Mouse (Mus musculus): ENCODE measurements around the gene Clic1.
"Not testable (repeated sequence)": the region's sequence is repeated elsewhere in the genome, so short reads cannot be mapped to it uniquely, and the experiment has no call there.

Clic1 gene

DNA sequence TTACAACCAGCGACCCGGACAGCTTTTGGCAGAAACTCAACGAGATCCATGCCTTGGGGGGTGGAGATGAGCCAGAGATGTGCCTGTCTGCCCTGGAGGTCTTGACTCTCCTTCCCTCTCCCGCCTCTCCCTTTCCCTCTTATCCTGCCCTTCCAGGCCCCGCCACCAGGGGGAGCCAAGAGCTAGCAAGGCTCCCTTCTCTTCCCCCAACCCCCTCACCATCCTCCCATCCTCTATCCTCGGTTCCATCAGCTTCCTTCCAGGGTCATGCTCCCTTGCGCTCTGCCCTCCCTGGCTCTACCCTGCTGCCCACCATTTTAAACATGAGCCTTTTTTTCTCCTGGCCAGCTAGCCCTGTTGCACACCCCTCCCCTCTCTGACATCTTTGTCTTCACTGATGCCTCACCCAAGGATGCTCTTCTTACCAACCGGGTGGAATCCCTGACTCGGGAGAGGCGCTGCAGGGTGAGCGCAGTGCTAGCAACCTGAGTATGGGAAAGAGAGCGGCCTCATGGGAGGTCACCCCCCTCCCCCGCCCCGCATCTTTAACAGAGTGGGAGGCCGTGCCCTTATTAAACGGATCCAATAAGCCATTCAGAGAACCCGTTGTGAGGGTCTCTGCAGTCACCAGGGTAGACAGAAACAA lies 28.5 kb upstream of the Clic1 start:
- DNase-seq (ENCODE audit: extremely low spot score) = peak; percentile 92

DNA sequence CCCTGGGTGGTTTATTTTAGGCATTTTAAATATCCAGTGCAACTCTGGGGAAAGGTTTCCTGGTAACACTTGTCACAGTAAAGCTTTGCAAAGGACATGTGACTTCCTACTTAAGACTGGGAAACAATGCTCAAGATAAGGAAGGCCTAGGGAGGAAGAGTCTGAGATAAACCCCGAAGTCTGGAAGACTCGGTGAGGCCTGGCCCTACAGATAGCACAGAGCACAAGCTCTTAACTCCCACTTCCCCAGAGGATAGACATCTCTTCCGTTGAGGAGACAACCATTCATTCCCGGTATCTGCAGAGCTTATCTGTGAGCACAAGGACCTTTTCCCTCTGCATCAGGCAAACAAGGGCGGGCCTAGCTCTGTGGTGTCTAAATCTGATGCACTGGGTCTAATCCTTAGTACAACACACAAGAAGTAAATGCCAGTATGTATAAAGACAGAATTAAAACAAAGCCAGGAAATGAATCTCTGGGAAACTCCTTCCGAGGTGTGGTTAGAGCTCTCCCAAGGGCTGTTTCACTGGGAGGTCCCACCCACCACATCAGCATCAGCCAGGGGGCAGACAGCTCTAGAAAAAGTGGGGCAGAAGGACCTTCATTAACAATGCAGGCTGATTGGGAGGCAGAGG lies 27.8 kb upstream of the Clic1 start:
- DNase-seq (ENCODE audit: extremely low spot score) = no peak

DNA sequence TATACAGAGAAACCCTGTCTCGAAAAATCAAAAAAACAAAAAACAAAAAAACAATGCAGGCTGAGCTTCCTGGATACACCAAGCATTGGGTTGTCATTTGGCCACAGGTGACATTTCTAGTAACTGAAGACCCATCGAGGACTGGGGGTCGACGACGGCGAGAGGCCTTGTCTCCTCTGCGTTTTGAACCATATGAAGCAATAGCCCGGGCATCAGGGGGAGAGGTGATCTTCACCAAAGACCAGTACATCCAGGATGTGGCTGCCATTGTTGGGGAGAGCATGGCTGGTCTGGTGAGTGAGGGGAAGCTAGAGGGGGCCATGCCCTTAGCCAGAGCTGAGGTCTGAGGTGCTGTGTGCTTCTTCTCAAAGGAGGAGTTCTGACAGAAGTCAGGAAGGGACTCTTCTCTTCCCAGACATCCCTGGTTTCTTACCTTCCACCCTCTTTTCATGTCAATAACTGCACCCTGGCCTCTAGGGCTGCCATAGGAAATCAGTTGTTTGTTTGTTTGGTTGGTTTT lies 27.2 kb upstream of the Clic1 start:
- no peak for DNase-seq (ENCODE audit: extremely low spot score)

DNA sequence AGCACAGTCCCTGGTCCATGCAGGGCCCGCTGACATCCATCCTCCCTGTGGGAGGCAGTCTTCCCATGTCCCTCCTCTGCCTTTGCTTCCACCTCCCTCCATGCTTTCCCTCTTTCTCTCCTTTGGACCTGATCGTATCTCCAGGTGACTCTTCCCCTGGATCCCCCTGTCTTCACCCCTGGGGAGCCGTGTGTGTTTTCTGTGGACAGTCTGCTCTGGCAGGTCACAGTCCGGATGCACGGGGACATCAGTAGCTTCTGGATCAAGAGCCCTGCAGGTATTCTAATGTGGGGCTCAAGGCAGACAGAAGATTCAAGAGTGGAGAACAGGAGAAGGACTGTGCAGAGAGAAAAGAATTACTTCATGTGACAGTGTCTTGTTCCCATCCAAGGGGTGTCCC lies 26.5 kb upstream of the Clic1 start:
- no peak for DNase-seq (ENCODE audit: extremely low spot score)

DNA sequence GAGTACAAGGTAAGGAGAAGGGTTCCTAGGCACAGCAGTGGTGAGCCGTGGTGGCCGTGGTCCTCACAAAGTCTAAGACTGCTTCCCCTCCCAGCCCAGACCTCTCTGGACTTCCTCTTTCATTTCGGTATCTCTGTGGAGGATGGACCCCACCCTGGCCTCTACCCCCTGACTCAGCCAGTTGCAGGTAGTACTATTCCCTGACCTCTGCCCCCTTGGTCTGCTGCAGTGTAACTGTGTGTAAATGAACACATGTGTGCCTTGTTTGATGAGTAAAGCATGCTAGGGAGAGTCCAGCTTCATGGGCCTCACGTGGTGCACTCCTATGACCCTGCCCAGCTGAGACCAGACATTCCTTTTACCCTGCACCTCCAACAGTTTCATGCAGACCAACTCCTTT lies 26.0 kb upstream of the Clic1 start:
- no peak for DNase-seq (ENCODE audit: extremely low spot score)

DNA sequence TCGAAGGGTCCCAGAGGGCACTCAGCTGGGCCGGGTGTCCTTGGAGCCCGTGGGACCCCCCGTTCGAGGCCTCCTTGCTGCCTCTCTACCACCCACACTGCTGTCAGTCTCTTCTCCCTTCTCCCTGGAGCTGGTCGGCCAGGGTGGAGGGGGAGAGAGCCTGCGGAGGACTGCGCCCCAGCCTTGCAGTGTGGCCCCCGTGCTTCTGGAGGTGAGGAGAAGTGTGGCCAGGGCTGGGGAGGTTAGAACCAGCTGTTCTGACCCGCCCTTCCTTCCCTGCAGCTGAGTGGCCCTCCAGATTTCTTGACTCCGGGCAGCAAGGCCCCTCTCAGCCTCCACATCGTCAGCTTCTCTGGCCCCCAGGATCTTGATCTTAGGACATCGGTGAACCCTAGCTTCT lies 25.5 kb upstream of the Clic1 start:
- DNase-seq (ENCODE audit: extremely low spot score) = no peak

DNA sequence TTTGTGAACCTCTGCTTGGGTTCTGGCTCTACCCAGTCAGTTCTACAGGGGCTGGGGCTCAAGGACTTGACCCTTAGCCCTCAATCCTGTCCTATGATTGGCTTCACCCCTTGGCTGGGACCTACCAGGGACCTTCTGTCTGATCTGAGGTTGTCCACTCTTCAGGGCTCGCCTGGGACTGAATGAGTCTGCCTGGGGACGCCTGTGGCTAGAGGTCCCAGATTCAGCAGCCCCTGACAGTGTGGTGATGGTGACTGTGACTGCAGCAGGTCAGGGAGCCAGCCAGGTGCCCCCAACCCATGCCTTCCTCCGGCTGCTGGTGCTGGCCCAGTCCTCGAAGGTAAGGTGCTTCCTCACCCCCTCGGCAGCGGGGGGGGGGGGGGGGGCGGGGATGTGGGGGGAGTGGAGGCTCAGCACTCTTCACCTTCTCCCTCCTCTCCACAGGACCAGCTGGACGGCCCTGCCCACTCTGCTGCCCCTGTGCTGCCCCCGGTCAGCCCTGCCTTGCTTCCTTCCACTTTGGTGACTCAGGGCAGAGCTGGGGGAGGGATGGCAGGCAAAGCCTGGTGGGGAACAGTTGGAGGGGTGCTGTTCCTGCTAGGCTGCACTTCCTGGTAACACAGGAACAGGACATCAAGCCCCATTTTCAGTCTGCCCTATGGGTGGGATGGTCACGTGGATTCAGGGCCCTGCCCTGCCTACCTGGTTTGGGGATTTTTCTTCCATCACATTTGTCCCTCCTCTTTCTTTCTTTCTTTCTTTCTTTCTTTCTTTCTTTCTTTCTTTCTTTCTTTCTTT lies 24.9 kb upstream of the Clic1 start:
- DNase-seq (ENCODE audit: extremely low spot score) = no peak

DNA sequence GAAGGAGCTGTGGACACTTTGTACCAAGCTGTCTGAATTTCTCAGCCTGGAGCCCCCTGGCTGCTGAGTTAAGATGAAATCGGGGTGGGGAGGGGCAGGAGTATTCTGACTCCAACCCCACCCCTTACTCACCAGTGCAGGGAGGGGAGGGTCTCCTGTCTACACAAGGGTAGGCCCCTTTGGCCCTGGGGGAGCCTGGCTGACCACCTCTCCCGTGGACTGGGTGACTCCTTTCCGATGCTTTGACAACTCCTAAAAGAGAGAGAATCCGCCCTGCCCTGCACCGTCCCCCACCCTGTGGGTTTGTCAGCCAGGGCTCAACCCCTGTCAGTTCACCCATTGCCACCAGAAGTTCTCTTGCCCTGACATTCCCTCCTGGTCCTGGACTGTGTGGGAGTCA lies 23.6 kb upstream of the Clic1 start:
- no peak for DNase-seq (ENCODE audit: extremely low spot score)

DNA sequence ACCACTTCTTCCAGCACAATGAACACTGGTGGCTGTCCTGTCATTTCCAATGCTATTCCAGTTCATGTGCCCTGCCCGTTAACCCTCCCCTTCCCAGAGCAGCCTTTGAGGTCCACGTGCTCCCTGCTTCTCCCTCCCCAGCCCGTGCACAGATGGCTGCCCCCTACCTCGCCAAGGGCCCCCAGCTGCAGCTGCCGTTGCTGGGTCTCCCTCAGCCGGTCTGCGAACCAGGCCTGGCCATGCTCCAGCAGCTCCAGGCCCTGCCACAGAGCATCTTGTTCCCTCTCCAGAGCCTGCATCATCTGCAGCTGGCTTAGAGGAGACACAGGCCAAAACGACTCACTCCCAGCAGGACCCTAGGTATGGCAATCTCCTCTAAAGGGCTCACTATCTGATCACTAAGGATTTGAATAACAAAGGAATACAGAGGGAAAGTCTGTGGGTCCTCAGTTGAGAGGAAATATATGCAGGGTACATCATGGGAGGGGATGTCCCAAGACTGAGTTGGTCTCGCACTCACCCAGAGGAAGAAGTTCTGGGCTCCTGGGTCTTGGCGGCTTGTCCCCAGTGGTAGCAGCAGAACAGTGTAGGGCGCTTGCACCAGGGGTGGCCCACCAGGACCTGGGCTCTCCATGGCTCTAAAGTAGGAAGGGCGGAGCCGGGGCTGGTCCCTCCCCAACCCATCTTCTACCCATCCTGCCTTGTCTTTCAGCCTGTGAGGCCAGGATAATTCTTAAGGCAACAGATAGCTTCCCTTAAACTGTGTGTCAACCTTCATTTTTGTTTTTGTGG lies 22.3 kb upstream of the Clic1 start, which contains the start of gene Sapcd1:
Gene Sapcd1, minus strand, starts transcription at position 740 of the 792 bp plus-strand sequence.
- DNase-seq (ENCODE audit: extremely low spot score) = no peak

DNA sequence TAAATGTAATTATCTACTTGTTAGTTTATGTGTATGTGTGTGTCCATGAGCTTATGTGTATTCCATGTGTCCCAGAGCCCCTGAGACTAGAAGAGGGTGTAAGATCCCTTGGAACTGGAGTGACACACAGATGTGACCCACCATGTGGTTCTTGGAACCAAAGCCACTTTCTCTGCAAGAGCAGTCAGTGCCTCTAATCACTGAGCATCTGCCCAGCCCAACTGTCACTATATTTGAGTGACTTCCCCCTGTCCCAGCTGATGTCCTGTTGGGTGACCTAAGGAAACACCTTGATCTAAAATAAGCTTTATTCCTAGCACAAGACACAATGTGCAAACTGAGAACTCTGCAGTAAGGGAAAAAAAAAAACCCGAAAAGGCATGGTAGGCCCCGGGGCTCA lies 21.5 kb upstream of the Clic1 start:
- no peak for DNase-seq (ENCODE audit: extremely low spot score)

DNA sequence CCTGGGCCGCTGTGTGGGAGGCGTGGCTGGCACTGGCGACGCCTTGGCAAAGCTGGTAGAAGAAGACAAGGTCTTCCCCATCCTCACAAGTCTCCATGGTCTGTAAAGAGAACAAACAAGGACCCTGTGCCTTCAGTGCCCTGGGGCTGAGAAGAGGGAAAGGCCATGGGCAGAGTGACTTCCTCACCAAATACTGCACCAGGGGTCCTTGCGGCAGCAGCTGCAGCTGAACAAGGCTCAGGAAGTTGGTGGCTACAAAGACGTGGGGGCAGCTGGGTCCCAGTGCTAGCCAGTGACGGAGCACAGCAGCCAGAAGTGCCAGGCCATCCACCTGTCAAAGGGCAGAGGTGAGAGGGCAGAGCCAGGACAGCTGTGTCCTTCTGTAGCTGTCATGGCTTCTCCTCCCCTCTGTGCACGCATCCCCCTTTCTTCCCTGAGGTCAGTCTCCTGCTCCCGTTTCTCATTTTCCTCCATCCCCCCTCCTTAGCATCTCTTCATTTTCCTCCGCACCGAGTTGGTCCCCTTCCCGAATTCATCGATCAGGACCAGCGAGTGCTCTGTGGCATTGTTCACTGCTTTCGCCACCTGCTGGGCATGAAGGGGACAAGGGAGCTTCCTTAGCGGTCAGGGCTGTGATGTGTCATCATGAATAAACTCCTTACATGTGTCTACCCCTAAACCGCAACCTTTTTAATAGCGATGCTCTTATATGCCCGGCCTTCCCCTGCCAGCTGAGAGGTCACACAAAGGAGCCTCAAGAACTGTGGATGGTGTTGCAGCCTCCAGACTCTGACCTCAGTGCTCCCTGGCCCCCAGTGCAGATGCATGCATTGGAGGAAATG lies 19.9 kb upstream of the Clic1 start:
- DNase-seq (ENCODE audit: extremely low spot score) = no peak

DNA sequence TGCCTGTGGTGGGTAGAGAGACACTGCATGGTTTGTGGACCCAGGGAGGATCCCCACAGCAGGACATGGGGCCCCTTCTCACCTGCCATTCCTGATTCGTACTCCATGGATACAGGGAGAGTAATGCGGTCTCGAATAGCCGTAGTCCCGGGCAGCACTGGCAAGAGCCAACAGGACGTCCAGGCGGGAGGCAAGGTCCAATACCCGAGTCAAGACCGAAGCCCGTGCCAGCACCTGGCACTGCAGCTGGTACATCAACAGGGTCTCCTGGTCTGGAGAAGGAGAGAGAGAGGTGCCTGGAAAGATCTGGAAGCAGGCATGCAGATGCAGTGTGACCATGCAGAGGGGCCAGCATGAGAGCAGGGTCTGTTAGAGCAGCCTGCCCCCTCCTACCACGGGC lies 18.5 kb upstream of the Clic1 start:
- no peak for DNase-seq (ENCODE audit: extremely low spot score)

DNA sequence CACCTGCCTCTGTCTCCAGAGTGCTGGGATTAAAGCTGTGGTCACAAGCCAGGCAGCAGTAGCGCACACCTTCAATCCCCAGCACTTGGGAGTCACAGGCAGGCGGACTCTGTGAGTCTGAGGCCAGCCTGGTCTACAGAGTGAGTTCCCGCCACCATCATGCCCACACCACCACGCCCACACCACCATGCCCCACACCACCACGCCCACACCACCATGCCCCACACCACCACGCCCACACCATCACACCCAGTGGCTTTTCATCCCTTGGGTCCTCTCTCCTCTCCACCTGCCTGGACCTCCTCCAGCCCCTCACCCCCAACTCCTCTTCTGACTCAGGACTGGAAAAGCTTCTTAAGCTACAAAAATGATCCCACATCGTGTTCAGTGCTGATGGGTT lies 17.9 kb upstream of the Clic1 start:
- DNase-seq (ENCODE audit: extremely low spot score) = no peak

DNA sequence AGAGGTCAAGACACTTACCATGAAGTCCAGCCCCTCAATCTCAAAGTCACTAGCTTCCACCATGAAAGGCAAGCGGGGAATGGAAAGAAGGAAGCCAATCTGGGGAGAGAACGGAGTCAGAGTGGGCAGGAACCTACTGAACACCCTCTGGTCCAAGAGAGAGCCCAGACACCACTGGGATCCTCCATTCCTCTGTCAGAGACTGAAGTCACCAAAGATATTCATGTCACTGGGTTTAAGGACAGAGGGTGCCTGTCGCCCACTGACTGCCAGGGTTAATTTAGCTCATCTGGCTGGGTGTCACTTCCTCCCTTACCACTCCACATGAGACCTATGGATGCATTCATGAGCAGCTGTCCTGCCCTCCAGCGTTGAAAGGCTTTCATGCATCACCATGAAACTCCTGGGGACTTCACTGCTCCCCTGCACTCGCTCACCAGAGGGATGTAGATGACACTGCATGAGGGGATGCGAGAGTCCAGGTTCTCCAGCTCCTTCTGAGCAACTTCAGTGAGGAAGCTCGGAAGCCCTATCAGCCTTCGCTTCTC lies 17.4 kb upstream of the Clic1 start:
- DNase-seq (ENCODE audit: extremely low spot score) = no peak

DNA sequence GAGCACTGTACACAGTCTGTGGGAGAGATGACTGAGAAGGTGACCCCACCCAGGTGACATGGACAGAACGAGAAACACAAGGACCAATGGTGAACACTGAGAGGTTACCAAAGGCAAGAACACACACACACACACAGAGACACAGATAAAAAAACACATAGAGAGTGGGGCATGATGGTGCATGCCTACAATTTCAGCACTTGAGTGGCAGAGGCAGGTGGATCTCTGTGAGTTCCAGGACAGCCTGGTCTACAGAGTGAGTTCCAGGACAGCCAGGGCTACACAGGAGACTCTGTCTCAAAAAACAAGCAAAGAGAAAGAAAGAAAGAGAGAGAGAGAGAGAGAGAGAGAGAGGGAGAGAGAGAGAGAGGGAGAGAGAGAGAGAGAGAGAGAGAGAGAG lies 16.1 kb upstream of the Clic1 start:
- not testable (repeated sequence) for DNase-seq (ENCODE audit: extremely low spot score)

DNA sequence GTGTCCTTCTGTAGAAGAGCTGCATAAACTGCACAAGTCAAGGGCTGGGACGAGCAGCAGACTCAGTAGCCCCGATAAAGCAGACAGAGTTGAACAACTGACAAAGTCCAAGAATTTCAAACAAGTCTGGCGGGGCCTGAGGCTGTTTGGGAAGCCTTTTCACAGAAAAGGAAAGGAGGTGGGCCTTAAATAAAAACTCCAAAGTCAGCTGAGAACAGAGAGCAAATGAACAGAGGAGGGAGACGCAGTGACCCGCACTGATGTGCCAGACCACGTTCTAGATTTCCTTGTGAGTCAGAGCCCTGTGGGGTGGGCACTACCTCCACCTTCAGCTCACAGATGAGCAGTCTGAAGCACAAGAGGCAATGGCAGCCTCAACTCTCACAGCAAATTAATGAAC lies 14.9 kb upstream of the Clic1 start:
- DNase-seq (ENCODE audit: extremely low spot score) = no peak

DNA sequence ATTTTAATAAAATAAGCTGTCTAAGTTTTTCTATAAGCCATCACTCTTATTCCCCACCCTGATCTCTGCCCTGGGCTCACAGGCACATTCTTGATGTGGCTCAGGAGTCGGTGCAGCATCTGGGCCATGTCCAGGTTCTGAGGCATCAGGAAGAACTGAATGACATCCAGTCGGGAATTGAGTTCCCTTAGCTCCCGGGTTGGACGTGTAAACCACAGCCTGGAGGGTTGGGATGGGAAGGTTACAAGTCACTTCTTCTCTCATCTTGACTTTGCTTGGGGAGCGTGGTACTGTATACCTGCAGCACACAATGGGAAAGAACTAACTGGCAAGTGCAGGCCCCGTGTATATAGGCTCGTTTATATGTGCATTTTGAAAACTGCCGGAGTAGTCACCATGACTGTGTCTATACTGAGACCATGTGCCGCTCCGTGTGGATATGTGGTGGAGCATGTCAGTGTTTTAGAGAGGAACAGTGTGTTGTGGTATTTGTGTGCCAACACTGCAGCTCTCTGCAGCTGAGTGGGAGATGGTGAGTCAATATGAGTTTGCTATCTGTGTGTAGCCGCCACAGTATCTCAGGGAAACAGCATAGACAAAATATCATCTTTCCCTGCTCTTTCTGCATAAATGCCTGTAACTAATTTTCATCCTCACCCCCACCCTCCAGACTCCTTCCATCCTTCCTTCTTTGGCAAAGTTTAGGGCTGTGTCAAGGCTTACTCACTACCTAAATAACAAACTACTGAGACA lies 10.5 kb upstream of the Clic1 start:
- DNase-seq (ENCODE audit: extremely low spot score) = no peak

DNA sequence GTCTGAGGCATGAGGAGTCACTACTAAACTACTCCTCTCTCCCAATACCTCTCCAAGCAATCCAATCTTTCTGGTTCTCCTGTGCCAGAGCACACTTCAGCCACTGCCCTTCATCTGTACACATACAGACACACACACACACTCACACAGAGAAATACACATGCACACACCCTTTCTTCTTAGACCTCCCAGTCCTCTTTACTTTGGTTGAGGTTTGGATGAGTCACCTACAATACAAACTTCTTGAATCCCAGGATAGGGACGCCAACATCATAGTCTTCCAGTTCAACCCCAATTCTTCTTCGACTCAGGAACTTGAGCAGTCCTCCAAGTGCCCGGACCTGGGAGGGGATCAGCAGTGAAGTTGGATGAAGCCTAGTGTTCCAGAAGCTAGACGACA lies 6.0 kb upstream of the Clic1 start:
- DNase-seq (ENCODE audit: extremely low spot score) = no peak

DNA sequence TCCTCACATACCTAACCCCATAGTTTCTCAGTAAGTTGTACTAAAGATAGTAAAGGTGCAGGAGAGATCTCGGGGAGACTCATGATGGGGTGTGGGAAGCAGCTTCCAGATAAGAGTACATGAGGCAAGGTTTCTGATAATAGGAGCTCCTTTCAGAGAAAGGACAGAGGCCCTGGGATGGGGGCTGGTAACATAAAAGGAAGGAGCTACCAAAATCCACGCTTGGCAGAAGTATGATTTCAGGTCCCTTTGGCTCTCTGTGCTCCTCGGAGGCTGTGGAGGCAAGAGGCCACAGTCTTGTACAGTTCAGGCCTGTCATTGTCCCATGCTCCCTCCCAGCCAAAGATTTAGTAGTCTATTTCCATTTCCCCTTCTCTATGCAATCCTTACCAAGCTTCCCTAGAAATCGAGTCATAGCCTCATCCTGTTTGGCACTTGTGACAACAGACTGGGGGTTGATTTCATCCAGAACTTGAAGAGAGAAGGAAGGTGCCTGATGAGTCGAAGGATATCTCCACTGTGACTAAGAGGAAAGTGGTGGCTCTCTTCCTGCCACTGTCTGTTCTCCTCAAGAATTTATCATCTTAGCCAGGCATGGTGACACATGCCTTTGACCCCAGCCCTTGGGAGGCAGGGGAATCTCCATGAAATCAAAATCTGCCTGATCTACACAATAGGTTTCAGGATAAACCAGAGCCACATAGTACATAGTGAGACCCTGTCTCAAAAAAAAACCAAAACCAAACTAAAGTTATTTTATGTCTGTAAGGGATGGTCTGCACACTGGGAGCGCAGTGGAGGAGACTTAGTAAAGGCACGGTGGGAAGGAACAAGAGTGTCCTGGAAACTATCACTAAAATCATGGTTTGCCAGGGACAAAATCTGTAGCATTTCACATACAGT lies 4.6 kb upstream of the Clic1 start:
- DNase-seq (ENCODE audit: extremely low spot score) = no peak

Measured in embryo, embryonic 9.5 days (tissue).